Mouse (Mus musculus) brain, embryonic 14.5 days (tissue): ENCODE measurements at regions not wholly inside any gene's neighbourhood (a gene's known extent, or its start where the extent isn't known, plus 50 kb on each side); places are given as distances from the start of the nearest gene placed in this dataset.

Experiments
- DNase-seq: peaks from one replicate; pipeline ENCODE4 v3.0.0-alpha.2; 2011; ENCODE audit warnings: low read depth
- CTCF ChIP-seq: fragments of 200-500 bp; IDR thresholded peaks from 2 replicates; pipeline ENCODE4 v1.5.1; 2012; ENCODE audit warnings: inconsistent platforms, mild to moderate bottlenecking, moderate library complexity, borderline replicate concordance; ENCODE audit not compliant: insufficient read depth, insufficient read length; ENCODE audit errors: extremely low read depth
- POLR2A ChIP-seq: fragments of 200-500 bp; IDR thresholded peaks from 2 replicates; pipeline ENCODE4 v1.6.1; 2012; ENCODE audit warnings: mild to moderate bottlenecking, inconsistent platforms, borderline replicate concordance; ENCODE audit not compliant: poor library complexity, insufficient read depth, insufficient read length, severe bottlenecking; ENCODE audit errors: extremely low read depth

DNA sequence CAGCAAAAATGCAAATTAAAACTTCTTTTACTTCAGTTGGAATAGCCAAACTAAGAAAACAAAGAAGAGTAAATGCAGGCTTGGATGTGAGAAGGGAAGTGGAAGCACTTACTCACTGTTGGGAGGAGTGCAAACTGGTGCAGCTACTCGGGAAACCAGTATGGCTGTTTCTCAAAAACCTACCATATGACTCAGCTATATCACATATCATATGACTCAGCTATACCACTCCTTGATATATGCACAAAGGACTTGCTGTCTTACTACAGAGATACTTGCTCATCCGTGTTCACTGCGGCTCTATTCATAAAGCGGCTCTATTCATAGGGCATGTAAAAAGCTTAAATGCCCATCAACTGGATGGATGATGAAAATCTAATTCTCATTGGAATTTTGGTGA, 59.5 kb upstream of the Fam19a1 start:
- TF ChIP-seq POLR2A = no peak
- no peak for TF ChIP-seq CTCF
- DNase-seq = no peak

DNA sequence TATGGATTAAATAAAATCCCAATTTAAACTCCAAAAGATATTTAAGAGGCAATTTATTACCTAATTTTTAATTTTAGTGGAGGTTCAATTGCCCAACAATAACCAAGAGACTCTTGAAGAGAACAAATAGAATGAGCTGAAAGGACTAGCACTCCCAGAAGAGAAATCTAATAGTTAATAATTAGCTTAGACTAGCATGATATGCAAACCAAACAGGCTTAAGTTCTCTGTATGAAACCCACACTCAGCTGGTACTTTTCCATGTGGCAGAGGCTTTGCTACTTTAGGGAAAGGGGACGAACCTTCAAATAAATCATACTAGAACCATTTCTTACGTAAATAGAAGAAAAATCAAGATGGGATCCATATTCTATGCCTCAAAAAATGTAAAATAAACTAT, 55.9 kb upstream of the Fam19a1 start:
- no peak for DNase-seq

DNA sequence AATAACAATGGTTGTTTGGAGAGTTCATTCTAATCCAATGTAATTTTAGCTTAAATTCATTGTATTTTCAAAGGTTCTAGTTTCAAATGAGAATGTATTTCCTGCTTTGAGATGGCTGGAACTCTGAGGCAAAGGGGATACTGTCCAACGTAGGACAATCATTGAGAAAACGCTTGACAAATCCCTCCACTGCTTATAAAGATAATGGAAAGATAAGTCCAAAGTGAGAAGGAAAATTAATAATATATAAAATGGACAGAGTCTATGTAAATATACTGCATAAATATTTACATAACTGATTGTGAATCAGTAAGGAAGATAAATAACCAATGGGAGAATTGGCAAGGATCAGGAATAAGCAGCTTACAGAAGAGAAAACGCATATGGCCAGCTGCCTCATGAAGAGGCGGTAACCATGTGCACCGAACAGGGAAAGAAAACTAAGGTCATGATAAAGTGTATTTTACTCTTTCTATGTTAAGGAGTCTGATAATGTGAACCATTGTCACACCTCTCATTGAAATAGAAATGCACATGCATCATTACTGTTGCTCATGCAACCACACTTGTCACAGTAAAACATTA, 55.3 kb upstream of the Fam19a1 start:
- TF ChIP-seq CTCF (no peak), POLR2A (no peak)
- no peak for DNase-seq

More for the DNA sequence above, 55.9 kb upstream of the Fam19a1 start:
- no peak for TF ChIP-seq CTCF
- TF ChIP-seq POLR2A = no peak

DNA sequence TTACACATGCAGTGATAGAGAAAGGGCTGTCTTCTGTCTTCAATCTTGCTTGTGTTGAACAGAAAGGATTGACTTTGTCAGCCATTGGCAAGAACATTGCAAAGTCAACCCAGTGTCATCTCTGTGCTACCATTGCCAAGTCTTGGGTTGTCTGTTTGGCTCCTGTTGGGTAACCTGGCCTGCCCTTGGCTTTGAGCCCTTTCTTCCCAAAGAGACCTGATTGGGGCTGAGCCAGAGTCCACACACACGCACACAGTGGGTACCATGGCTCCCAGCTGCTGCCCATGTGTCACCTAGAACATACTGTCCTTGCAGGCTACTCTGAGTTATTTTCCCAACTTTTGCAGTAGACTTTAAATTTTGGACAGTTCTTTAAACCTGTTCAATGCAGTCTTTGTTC, 51.0 kb upstream of the Fam19a1 start:
- DNase-seq = no peak
- TF ChIP-seq CTCF (no peak), POLR2A (no peak)
